Mouse (Mus musculus) liver, embryonic 14.5 days (tissue): ENCODE results near the gene Tmem191c. TPM values are rescaled to one million over a fixed set of nuclear protein-coding genes. Genes with fewer than 3 reads are reported as not detected.

Source experiments
- ATAC-seq: fragments of 200-750 bp; cut with Nextera tagmentation; 2 replicates; pipeline ENCODE4 v1.8.0; 2017; ENCODE audit warnings: moderate number of reproducible peaks, mild to moderate bottlenecking, moderate library complexity; ENCODE audit not compliant: insufficient read depth
- DNase-seq, 3 experiments: peaks; one replicate each; pipeline ENCODE4 v3.0.0-alpha.2; 2012 to 2013; ENCODE audit warnings: low read depth in 3 of 3, low spot score in 3 of 3
- H3K27ac ChIP-seq: fragments of 300-500 bp; sonication (generic); 2 replicates; pipeline ENCODE4 v1.5.1; 2014; ENCODE audit warnings: moderate library complexity, mild to moderate bottlenecking, control low read depth, inconsistent platforms
- H3K27me3 ChIP-seq: fragments of 300-500 bp; sonication (generic); 2 replicates; pipeline ENCODE4 v1.6.1; 2014; ENCODE audit warnings: mild to moderate bottlenecking, low read length, moderate library complexity; ENCODE audit not compliant: control insufficient read depth, insufficient read depth
- H3K36me3 ChIP-seq: fragments of 300-500 bp; sonication (generic); replicated peaks from 2 replicates; pipeline ENCODE4 v1.6.1; 2014; ENCODE audit warnings: low read depth; ENCODE audit not compliant: control insufficient read depth, insufficient read depth
- H3K4me1 ChIP-seq, 2 experiments: fragments of 200-500 bp in 1 of 2; fragments of 300-500 bp in 1 of 2; sonication (generic) in 1 of 2; replicated peaks; 2 replicates each; pipeline ENCODE4 v1.6.1; 2012 to 2014; ENCODE audit warnings: antibody characterized with exemption in 1 of 2, inconsistent platforms in 1 of 2, low read length in 1 of 2; ENCODE audit not compliant: control insufficient read depth in 2 of 2, insufficient read depth in 2 of 2
- H3K4me2 ChIP-seq: fragments of 300-500 bp; sonication (generic); 2 replicates; pipeline ENCODE4 v1.6.1; 2014; ENCODE audit warnings: low read depth, mild to moderate bottlenecking, control low read depth, moderate library complexity
- H3K4me3 ChIP-seq, 2 experiments: fragments of 200-500 bp in 1 of 2; fragments of 300-500 bp in 1 of 2; sonication (generic) in 1 of 2; 2 replicates each; pipeline ENCODE4 v1.5.1; 2012 to 2014; ENCODE audit warnings: low read depth in 2 of 2, low read length in 2 of 2, mild to moderate bottlenecking in 2 of 2, control low read depth in 1 of 2, inconsistent platforms in 1 of 2, moderate library complexity in 1 of 2; ENCODE audit not compliant: insufficient read depth in 1 of 2
- H3K9ac ChIP-seq: fragments of 300-500 bp; sonication (generic); replicated peaks from 2 replicates; pipeline ENCODE4 v1.6.1; 2014; ENCODE audit warnings: mild to moderate bottlenecking, control low read depth, moderate library complexity
- H3K9me3 ChIP-seq: fragments of 300-500 bp; sonication (generic); 2 replicates; pipeline ENCODE4 v1.6.1; 2016; ENCODE audit warnings: low read length, mixed read lengths; ENCODE audit not compliant: control insufficient read depth
- CTCF ChIP-seq: IDR thresholded peaks from 2 replicates; pipeline ENCODE4 v1.5.1; 2016; ENCODE audit warnings: antibody characterized with exemption, low read depth, control low read depth
- EP300 ChIP-seq: IDR thresholded peaks from 2 replicates; pipeline ENCODE4 v1.6.1; 2016; ENCODE audit warnings: antibody characterized with exemption, low read depth
- WGBS: fragments of 180-500 bp; shearing (Covaris S2); extraction: QIAGEN DNeasy Blood & Tissue Kit; methylation state at CpG from one replicate; pipeline ENCODE4 v1.1.7; 2014; ENCODE audit not compliant: insufficient replicate concordance; 5-methylcytosine and 5-hydroxymethylcytosine counted together
- polyA plus RNA-seq, 2 experiments: library from polyadenylated mRNA; depleted of rRNA in 1 of 2; stranded (reverse) in 1 of 2; unstranded in 1 of 2; fragments of >200 nt; fragmentation: Nextera tagmentation in 1 of 2; extraction: Ambion mirVana in 1 of 2; gene quantifications; 2 replicates each; pipeline versions ENCODE4 v1.2.1 to v1.2.3; 2012 to 2014

Gene Tmem191c
- polyA plus RNA-seq, 2 experiments: 1.6 to 4.3 TPM

DNA sequence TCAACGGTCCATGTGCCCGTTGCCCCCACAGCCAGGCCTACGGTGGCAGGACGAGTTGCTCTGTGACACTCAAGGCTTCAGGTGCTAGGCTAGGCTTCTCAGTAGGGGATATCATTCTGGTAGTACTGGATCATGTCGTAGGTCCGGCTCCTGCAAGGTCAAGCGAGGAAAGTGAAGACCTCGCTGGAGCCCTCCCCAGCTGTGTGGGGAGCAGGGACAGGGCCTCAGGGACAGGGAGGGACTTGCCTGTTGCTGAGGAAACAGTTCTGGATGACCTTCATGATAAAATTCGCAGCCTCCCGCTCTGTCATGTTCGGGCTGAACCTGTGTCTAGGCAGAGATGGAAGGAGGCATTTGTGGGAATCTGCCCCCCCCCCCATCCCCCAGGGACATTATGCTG is 4.6 kb downstream of the Tmem191c start:
- Histone ChIP-seq H3K4me2 (no peak overlapping the region), H3K4me3 (no peak overlapping the region), H3K4me1 (peaks cover 0 to 3% of the 10 kb centered on the region in 2 experiments; a peak in 2 of 4 replicates), H3K9ac (no peak overlapping the region), H3K27me3 (peaks cover 18% of the 10 kb centered on the region), H3K36me3 (no peaks in the 10 kb centered on the region), H3K27ac (no peak overlapping the region), H3K9me3 (no peaks in the 10 kb centered on the region)
- no peak for TF ChIP-seq EP300
- no peak for TF ChIP-seq CTCF
- DNase-seq (no peak), ATAC-seq (no peak)
- WGBS: 80% methylated on average over 11 of the region's 11 CpGs

DNA sequence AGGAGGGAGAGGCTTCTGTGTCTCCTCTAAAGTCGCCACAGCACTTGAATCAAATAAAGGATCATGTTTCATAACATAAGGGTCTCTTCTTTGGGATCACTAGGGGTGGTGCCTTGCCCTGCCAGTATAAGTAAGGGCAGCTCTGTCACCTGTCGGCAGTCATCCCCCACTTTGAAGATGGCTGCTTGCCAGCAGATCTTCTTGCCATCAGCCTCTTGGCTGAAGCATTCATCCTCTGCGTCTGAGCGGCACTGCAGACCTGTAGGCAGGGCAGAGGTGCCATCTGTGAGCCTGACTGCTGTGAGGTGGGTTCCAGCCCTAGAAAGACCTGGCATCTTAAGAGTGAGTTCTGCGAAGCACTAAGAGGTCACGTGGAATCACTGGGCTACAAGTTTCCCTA is 7.3 kb downstream of the Tmem191c start:
- Histone ChIP-seq H3K4me3 (no peak overlapping the region), H3K36me3 (no peaks in the 10 kb centered on the region), H3K9ac (no peak overlapping the region), H3K4me1 (peaks cover 0 to 2% of the 10 kb centered on the region in 2 experiments; a peak in 1 of 4 replicates), H3K27me3 (peaks cover 1% of the 10 kb centered on the region), H3K4me2 (no peak overlapping the region), H3K9me3 (no peaks in the 10 kb centered on the region), H3K27ac (no peak overlapping the region)
- DNase-seq: no peak
- TF ChIP-seq EP300 (no peak), CTCF (no peak)
- ATAC-seq: no peak
- WGBS: 74% methylated on average over 6 of the region's 6 CpGs

DNA sequence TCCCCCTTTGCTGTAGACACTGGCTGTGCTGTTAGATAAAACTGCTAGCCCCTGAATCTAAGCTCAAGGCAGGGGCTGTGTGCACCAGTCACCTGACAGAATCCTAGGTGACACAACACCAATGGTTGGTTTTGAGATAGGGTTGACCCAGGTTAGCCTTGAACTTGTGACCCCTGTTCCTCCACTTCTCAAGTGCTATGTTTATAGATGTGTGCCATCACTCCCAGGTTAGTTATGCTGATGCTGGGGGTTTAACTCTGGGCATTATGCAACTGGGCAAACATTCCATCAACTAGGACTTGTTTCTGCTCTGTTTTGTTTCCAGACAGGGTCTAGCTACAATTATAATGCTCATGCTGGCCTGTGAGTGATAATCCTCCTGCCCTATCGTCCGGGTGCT is 11.2 kb downstream of the Tmem191c start:
- Histone ChIP-seq H3K4me2 (no peak overlapping the region), H3K27me3 (no peaks in the 10 kb centered on the region), H3K27ac (no peak overlapping the region), H3K4me1 (peaks cover 0 to 2% of the 10 kb centered on the region in 2 experiments; a peak in 1 of 4 replicates), H3K36me3 (no peaks in the 10 kb centered on the region), H3K9ac (no peak overlapping the region), H3K4me3 (no peak overlapping the region), H3K9me3 (no peaks in the 10 kb centered on the region)
- DNase-seq (no peak), ATAC-seq (peak; percentile 35; the same call in 1 of the 2 replicates)
- WGBS: 71% methylated on average over 2 of the region's 2 CpGs
- no peak for TF ChIP-seq CTCF
- TF ChIP-seq EP300: no peak

DNA sequence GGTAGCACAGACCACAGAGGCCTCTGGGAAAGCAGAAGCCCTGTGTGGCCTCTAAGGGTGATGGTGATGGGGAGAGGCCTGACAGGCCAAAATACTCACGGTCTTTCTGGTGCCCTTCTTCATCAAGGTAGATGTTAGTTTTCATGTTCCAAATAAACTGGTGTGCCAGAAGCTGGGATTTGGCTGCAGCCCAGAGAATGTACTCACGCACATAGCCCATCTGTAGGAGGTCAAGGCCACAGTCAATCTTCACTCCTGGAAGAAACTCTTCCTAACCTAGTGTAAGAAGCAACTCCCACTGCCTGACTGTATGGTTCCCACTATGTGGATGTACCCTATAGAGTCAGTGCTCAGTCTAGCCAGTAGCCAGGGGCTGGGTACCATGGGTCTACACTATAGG is 15.1 kb downstream of the Tmem191c start:
- no peaks in the 10 kb centered on the region for H3K9me3 ChIP-seq
- 79% methylated on average over 2 of the region's 2 CpGs for WGBS
- no peaks in the 10 kb centered on the region for H3K27me3 ChIP-seq
- H3K4me1 ChIP-seq: peaks cover 0 to 2% of the 10 kb centered on the region in 2 experiments; a peak in 1 of 4 replicates
- ATAC-seq: no peak
- DNase-seq: no peak
- no peak overlapping the region for H3K4me3 ChIP-seq
- TF ChIP-seq EP300 (no peak), CTCF (no peak)
- H3K4me2 ChIP-seq: no peak overlapping the region
- H3K36me3 ChIP-seq: no peaks in the 10 kb centered on the region; the same call in 1 of the 2 replicates
- H3K27ac ChIP-seq: no peak overlapping the region
- H3K9ac ChIP-seq: no peak overlapping the region

DNA sequence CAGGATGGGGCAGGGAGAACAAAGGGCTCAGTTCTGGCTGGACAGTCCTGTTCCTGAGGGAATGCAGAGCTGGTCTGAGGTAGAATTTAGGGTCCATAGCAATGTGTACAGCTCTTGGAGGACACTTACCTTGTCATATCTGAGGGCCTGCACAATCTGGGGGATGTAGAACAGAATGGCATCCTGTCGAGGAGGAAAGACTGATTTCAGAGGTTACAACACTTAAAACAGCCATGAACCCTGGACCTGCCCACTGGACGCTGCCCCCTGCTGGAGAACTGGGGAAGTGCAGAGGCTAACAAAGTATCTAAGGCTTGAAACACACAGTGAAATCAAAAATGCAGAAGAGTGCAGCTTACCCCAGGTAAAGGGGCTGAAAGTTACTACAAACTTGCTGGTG is 16.9 kb downstream of the Tmem191c start:
- Histone ChIP-seq H3K4me2 (no peak overlapping the region), H3K4me1 (no peaks in the 10 kb centered on the region), H3K27me3 (no peaks in the 10 kb centered on the region), H3K9ac (no peak overlapping the region), H3K9me3 (no peaks in the 10 kb centered on the region), H3K4me3 (no peak overlapping the region), H3K27ac (no peak overlapping the region), H3K36me3 (no peaks in the 10 kb centered on the region; the same call in 1 of the 2 replicates)
- WGBS: 2% methylated on average over 2 of the region's 2 CpGs
- no peak for ATAC-seq
- TF ChIP-seq CTCF: peak; percentile 98
- no peak for TF ChIP-seq EP300
- peak in 2 of 3 experiments; percentile 46 to 49 for DNase-seq
